Mouse (Mus musculus) cerebellum, adult 2 months (tissue): Measurements from ENCODE around the gene Trim42.

ENCODE experiments used
- CTCF ChIP-seq: fragments of 200-500 bp; IDR thresholded peaks from 2 replicates; pipeline ENCODE4 v1.5.1; 2011; ENCODE audit warnings: low read depth, mild to moderate bottlenecking, control low read depth, low read length, moderate library complexity, borderline replicate concordance; ENCODE audit not compliant: insufficient read depth
- POLR2A ChIP-seq: fragments of 200-500 bp; IDR thresholded peaks from 2 replicates; pipeline ENCODE4 v1.6.1; 2011; ENCODE audit warnings: low read length, control low read depth, borderline replicate concordance; ENCODE audit not compliant: insufficient read depth

- no peak for TF ChIP-seq POLR2A
- TF ChIP-seq CTCF = no peak
Measured at GRCm38 (mm10) chr9:97369591-97369990, at the start of gene Trim42.
